Mouse (Mus musculus): ENCODE data around the gene Kirrel3. TPM values are rescaled to one million over a fixed set of nuclear protein-coding genes. Genes with fewer than 3 reads are reported as not detected.

Kirrel3 gene
- total and polyA plus RNA-seq, 2 experiments from 2014 or later: 0.29 to 0.42 TPM

DNA sequence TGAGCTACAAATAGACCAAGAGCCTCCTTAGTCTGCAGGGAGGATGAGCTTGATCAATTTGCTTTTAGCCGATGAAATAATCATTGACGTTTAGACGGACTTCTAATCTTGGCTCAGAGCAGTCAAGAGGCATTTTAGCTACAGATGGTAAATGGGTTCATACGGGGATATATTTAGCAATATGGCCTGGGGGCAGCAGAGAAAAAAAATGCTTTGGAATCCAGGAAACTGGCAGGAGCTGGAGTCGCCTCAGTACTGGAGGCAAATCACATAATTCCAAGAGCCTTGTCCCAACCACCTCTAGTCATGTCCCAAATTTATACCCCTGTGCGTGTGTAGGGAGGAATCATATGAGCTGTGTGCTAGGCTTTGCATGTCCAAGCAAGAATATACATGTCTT lies 132.4 kb downstream of the Kirrel3 start:
- WGBS: 35% methylated on average over 6 of the region's 6 CpGs
- Histone ChIP-seq H3K36me3 (replicated peaks; ENCODE audit: control insufficient read depth, insufficient read depth, low read length) (no peaks in the 10 kb centered on the region), H3K9ac (replicated peaks; ENCODE audit: low read depth, low read length) (no peak overlapping the region), H3K4me3 (ENCODE audit: low read depth, low read length) (no peak overlapping the region), H3K9me3 (replicated peaks; ENCODE audit: control insufficient read depth, low read length) (no peaks in the 10 kb centered on the region), H3K4me2 (ENCODE audit: low read depth, low read length) (no peak overlapping the region), H3K27me3 (ENCODE audit: control insufficient read depth, insufficient read depth, low read length) (0 out of 2 replicates have a peak, but pooled peaks cover 3% of the 10 kb centered on the region), H3K27ac (ENCODE audit: low read depth) (no peak overlapping the region), H3K4me1 (ENCODE audit: control insufficient read depth, insufficient read depth) (no peaks in the 10 kb centered on the region)
- DNase-seq (ENCODE audit: low spot score) (no peak), ATAC-seq (ENCODE audit: insufficient read depth, low read depth) (no peak)
- no peak for TF ChIP-seq CTCF (IDR thresholded peaks at IDR 0.05; ENCODE audit: low read depth)
- no peak for TF ChIP-seq EP300 (IDR thresholded peaks at IDR 0.05; ENCODE audit: low read depth)

DNA sequence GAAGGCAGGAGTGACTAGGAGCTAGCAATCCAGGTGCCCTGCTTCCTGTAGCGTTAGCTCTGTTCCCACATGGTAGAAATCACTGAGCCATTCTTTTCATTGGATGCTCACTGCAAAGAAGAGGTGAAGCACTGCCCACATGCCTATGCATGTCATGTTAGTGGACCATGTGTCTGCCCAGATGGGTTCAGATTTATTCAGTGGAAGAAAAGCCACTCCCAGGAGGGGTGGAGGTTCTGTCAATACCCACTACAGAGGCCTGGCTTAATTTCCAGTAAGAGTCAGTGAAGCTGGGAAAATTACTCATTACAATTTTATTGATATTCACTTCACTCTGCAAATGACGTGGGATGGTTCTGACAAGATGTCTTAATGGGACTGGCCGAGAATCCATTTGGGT lies 134.2 kb downstream of the Kirrel3 start:
- no peak overlapping the region for H3K4me3 ChIP-seq (ENCODE audit: low read depth, low read length)
- TF ChIP-seq CTCF (IDR thresholded peaks at IDR 0.05; ENCODE audit: low read depth) (no peak), EP300 (IDR thresholded peaks at IDR 0.05; ENCODE audit: low read depth) (no peak)
- no peak overlapping the region for H3K4me2 ChIP-seq (ENCODE audit: low read depth, low read length)
- H3K9ac ChIP-seq (replicated peaks; ENCODE audit: low read depth, low read length): no peak overlapping the region
- 0 out of 2 replicates have a peak, but pooled peaks cover 3% of the 10 kb centered on the region for H3K27me3 ChIP-seq (ENCODE audit: control insufficient read depth, insufficient read depth, low read length)
- H3K9me3 ChIP-seq (replicated peaks; ENCODE audit: control insufficient read depth, low read length): no peaks in the 10 kb centered on the region
- H3K27ac ChIP-seq (ENCODE audit: low read depth): no peak overlapping the region
- no peaks in the 10 kb centered on the region for H3K36me3 ChIP-seq (replicated peaks; ENCODE audit: control insufficient read depth, insufficient read depth, low read length)
- WGBS: 87% methylated on average over 3 of the region's 3 CpGs
- no peaks in the 10 kb centered on the region for H3K4me1 ChIP-seq (ENCODE audit: control insufficient read depth, insufficient read depth)
- ATAC-seq (ENCODE audit: insufficient read depth, low read depth): no peak
- no peak for DNase-seq (ENCODE audit: low spot score)

DNA sequence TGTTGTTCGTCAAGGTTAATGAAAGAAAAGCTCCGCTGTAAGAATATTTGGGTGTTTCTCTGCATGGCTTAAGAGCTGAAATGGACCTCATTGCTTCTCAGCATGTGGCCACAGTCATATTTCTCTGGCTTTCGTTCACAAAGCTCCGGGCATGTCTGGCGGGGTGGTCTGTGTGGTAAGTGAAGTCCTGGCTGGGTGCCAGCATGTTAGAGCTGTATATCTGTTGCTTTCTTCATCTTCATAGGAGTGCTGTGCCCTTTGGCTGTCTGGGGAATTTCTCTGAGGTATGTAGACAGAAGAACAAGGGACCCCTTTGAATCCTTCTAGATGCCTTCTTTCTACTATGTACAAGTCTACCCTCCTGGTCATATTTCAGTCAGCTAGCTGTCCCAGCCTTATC lies 137.8 kb downstream of the Kirrel3 start:
- ATAC-seq (ENCODE audit: insufficient read depth, low read depth) (no peak), DNase-seq (ENCODE audit: low spot score) (no peak)
- Histone ChIP-seq H3K36me3 (replicated peaks; ENCODE audit: control insufficient read depth, insufficient read depth, low read length) (no peaks in the 10 kb centered on the region), H3K4me1 (ENCODE audit: control insufficient read depth, insufficient read depth) (no peaks in the 10 kb centered on the region), H3K9ac (replicated peaks; ENCODE audit: low read depth, low read length) (no peak overlapping the region), H3K27ac (ENCODE audit: low read depth) (no peak overlapping the region), H3K4me3 (ENCODE audit: low read depth, low read length) (no peak overlapping the region), H3K4me2 (ENCODE audit: low read depth, low read length) (no peak overlapping the region), H3K27me3 (ENCODE audit: control insufficient read depth, insufficient read depth, low read length) (0 out of 2 replicates have a peak, but pooled peaks cover 3% of the 10 kb centered on the region), H3K9me3 (replicated peaks; ENCODE audit: control insufficient read depth, low read length) (no peaks in the 10 kb centered on the region)
- 54% methylated on average over 5 of the region's 5 CpGs for WGBS
- TF ChIP-seq EP300 (IDR thresholded peaks at IDR 0.05; ENCODE audit: low read depth) (no peak), CTCF (IDR thresholded peaks at IDR 0.05; ENCODE audit: low read depth) (no peak)

DNA sequence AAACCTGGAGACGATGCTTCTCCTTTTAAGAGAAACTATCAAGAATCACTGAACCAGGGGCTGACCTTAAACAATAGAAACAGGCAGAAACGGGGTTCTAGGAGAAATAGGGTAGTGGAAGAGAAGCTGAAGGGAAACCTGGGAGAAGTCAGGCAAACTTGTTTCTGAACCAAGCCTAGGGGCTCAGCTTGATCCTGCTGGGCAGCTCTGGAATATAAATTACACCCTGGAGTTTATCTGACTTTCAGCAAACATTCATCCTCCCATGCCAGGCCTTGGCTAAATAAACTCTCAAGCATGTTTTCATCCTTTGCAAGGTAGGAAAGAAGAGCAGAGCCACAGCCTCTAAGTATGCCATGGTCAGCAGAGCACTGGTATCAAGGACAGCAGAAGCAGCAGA lies 138.3 kb downstream of the Kirrel3 start:
- no peak overlapping the region for H3K4me3 ChIP-seq (ENCODE audit: low read depth, low read length)
- DNase-seq (ENCODE audit: low spot score) (no peak), ATAC-seq (ENCODE audit: insufficient read depth, low read depth) (no peak)
- H3K27me3 ChIP-seq (ENCODE audit: control insufficient read depth, insufficient read depth, low read length): 0 out of 2 replicates have a peak, but pooled peaks cover 3% of the 10 kb centered on the region
- no peaks in the 10 kb centered on the region for H3K9me3 ChIP-seq (replicated peaks; ENCODE audit: control insufficient read depth, low read length)
- no peak overlapping the region for H3K27ac ChIP-seq (ENCODE audit: low read depth)
- WGBS: 60% methylated on average over 2 of the region's 2 CpGs
- no peaks in the 10 kb centered on the region for H3K36me3 ChIP-seq (replicated peaks; ENCODE audit: control insufficient read depth, insufficient read depth, low read length)
- TF ChIP-seq CTCF (IDR thresholded peaks at IDR 0.05; ENCODE audit: low read depth) (no peak), EP300 (IDR thresholded peaks at IDR 0.05; ENCODE audit: low read depth) (no peak)
- no peak overlapping the region for H3K9ac ChIP-seq (replicated peaks; ENCODE audit: low read depth, low read length)
- no peaks in the 10 kb centered on the region for H3K4me1 ChIP-seq (ENCODE audit: control insufficient read depth, insufficient read depth)
- no peak overlapping the region for H3K4me2 ChIP-seq (ENCODE audit: low read depth, low read length)

DNA sequence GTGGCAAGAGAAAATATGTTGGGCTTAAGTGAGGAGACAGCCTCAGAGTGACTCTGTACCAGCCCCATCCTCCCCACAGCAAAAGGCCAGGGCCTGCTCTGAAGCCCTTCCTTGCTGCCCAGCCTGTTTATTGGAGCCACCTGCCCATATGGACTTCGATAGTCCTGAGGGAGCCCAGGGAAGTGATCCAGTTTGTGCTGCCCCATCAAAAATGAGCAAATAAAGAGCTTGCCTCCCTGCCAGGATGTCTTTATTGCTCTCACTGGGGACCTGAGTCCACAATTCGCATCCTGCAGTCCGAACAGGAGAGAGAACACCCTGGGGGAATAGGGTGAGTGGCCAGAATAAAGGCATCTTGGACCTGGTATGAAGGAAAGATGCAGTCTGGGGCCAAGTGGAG lies 143.1 kb downstream of the Kirrel3 start:
- H3K9me3 ChIP-seq (replicated peaks; ENCODE audit: control insufficient read depth, low read length): no peaks in the 10 kb centered on the region
- no peaks in the 10 kb centered on the region for H3K4me1 ChIP-seq (ENCODE audit: control insufficient read depth, insufficient read depth)
- H3K4me2 ChIP-seq (ENCODE audit: low read depth, low read length): no peak overlapping the region
- DNase-seq (ENCODE audit: low spot score): no peak
- ATAC-seq (ENCODE audit: insufficient read depth, low read depth): no peak
- no peak overlapping the region for H3K4me3 ChIP-seq (ENCODE audit: low read depth, low read length)
- H3K27me3 ChIP-seq (ENCODE audit: control insufficient read depth, insufficient read depth, low read length): no peaks in the 10 kb centered on the region
- no peaks in the 10 kb centered on the region for H3K36me3 ChIP-seq (replicated peaks; ENCODE audit: control insufficient read depth, insufficient read depth, low read length)
- TF ChIP-seq CTCF (IDR thresholded peaks at IDR 0.05; ENCODE audit: low read depth): no peak
- TF ChIP-seq EP300 (IDR thresholded peaks at IDR 0.05; ENCODE audit: low read depth): no peak
- no peak overlapping the region for H3K27ac ChIP-seq (ENCODE audit: low read depth)
- WGBS: 70% methylated on average over 3 of the region's 3 CpGs
- no peak overlapping the region for H3K9ac ChIP-seq (replicated peaks; ENCODE audit: low read depth, low read length)

DNA sequence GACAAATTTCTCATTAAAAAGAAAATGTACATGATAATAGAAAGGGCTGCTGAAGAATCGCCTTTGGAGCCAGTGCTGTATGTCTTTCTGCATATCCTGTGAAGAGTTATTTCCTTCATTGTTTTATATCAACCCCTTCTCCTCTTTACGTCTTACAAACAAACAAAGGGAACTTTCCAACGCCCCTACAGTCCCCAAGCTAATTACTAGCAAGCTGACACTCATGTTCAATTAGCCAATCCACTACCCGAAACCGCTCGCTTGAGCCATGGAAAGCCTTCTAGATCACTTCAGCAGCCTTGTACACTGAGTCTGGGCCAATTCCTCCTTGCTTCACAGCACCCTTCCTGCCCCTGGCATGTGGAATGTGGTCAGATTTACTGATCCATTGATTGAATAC lies 150.0 kb downstream of the Kirrel3 start:
- WGBS: 80% methylated on average over 6 of the region's 6 CpGs
- no peak overlapping the region for H3K4me2 ChIP-seq (ENCODE audit: low read depth, low read length)

More for the DNA sequence above, 150.0 kb downstream of the Kirrel3 start:
- H3K9me3 ChIP-seq (replicated peaks; ENCODE audit: control insufficient read depth, low read length): no peaks in the 10 kb centered on the region
- H3K9ac ChIP-seq (replicated peaks; ENCODE audit: low read depth, low read length): no peak overlapping the region
- no peak overlapping the region for H3K27ac ChIP-seq (ENCODE audit: low read depth)
- no peaks in the 10 kb centered on the region for H3K4me1 ChIP-seq (ENCODE audit: control insufficient read depth, insufficient read depth)
- ATAC-seq (ENCODE audit: insufficient read depth, low read depth) (no peak), DNase-seq (ENCODE audit: low spot score) (no peak)
- no peaks in the 10 kb centered on the region for H3K36me3 ChIP-seq (replicated peaks; ENCODE audit: control insufficient read depth, insufficient read depth, low read length)
- H3K27me3 ChIP-seq (ENCODE audit: control insufficient read depth, insufficient read depth, low read length): no peaks in the 10 kb centered on the region
- no peak overlapping the region for H3K4me3 ChIP-seq (ENCODE audit: low read depth, low read length)
- no peak for TF ChIP-seq EP300 (IDR thresholded peaks at IDR 0.05; ENCODE audit: low read depth)
- TF ChIP-seq CTCF (IDR thresholded peaks at IDR 0.05; ENCODE audit: low read depth): no peak
